Mouse (Mus musculus): ENCODE measurements around the gene Cyfip2. TPM values are rescaled to one million over a fixed set of nuclear protein-coding genes. Genes with fewer than 3 reads are reported as not detected.
A peak's percentile ranks its signal among the peaks of the same experiment; 100 is the strongest.

The Cyfip2 gene
- polyA plus RNA-seq, 1 experiment: 3.2 TPM

DNA sequence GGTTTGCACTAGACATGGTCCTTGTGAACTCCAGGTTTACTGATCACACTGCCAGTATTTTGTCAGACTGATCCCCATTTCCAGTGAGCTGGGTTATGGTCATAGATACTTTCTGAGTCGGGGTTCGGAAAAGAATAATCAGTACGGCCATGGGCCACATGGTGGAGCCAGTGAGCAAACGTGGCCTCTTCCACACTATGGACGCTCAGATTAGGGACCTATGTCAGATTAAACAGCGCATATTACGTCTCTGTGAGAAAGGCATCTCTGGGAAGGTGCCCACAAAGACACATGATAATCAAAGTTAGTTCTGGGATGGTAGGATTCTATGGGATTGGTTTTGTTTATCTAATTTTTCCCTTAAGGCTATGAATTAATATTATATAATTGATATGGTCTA, 43.7 kb downstream of the Cyfip2 start:
- H3K36me3 ChIP-seq (replicated peaks; ENCODE audit: low read length): peaks cover 94% of the 10 kb centered on the region
- H3K4me3 ChIP-seq (replicated peaks): no peak overlapping the region
- no peaks in the 10 kb centered on the region for H3K4me1 ChIP-seq
- no peaks in the 10 kb centered on the region for H3K27me3 ChIP-seq (replicated peaks)
- no peaks in the 10 kb centered on the region for H3K9me3 ChIP-seq
- no peak for TF ChIP-seq GATA1 (IDR thresholded peaks at IDR 0.05; ENCODE audit: borderline replicate concordance, low read length)
- no peak for TF ChIP-seq FLI1 (IDR thresholded peaks at IDR 0.05; ENCODE audit: low read length)

DNA sequence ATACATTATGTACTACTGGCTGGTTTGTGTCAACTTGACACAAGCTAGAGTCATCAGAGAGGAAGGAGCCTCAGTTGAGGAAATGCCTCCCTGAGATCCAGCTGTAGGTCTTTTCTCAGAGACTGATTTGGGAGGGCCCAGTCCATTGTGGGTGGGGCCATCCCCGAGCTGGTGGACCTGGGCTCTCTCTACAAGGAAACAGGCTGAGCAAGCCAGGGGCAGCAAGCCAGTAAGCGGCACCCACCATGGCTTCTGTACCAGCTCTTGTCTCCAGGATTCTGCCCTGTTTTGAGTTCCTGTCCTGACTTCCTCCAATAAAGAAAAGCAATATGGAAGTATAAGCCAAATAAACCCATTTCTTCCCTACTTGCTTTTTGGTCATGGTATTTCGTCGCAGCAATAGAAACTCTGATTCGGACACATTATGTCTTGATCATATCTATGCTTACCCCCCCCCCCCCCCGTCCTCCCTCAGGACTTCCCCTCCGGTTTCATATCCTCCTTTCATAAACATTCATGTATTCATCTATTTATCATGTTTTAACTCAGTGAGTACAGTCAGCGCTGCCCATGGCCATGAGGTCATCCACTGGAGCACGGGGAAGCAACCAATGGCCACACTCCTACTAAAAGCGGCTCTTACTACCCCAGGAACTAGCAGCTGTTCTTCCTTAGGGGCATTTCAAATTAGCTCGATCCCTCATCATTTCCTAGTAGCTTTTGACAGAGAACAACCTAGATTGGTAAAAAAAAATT, 47.5 kb downstream of the Cyfip2 start:
- TF ChIP-seq FLI1 (IDR thresholded peaks at IDR 0.05; ENCODE audit: low read length): no peak
- TF ChIP-seq GATA1 (IDR thresholded peaks at IDR 0.05; ENCODE audit: borderline replicate concordance, low read length): no peak
- no peaks in the 10 kb centered on the region for H3K9me3 ChIP-seq
- H3K4me3 ChIP-seq (replicated peaks): no peak overlapping the region
- H3K36me3 ChIP-seq (replicated peaks; ENCODE audit: low read length): peaks cover 90% of the 10 kb centered on the region
- no peaks in the 10 kb centered on the region for H3K27me3 ChIP-seq (replicated peaks)
- H3K4me1 ChIP-seq: no peaks in the 10 kb centered on the region

- H3K9me3 ChIP-seq: no peaks in the 10 kb centered on the region
- no peak overlapping the region for H3K4me3 ChIP-seq (replicated peaks)
- H3K4me1 ChIP-seq: no peaks in the 10 kb centered on the region
- H3K36me3 ChIP-seq (replicated peaks; ENCODE audit: low read length): peaks cover 90% of the 10 kb centered on the region
- no peaks in the 10 kb centered on the region for H3K27me3 ChIP-seq (replicated peaks)
- no peak for TF ChIP-seq GATA1 (IDR thresholded peaks at IDR 0.05; ENCODE audit: borderline replicate concordance, low read length)
- TF ChIP-seq FLI1 (IDR thresholded peaks at IDR 0.05; ENCODE audit: low read length): no peak
Observed at GRCm38 (mm10) chr11:46264584-46264983, 48.1 kb downstream of the Cyfip2 start.

- H3K9me3 ChIP-seq: no peaks in the 10 kb centered on the region
- no peaks in the 10 kb centered on the region for H3K27me3 ChIP-seq (replicated peaks)
- H3K4me1 ChIP-seq: no peaks in the 10 kb centered on the region
- H3K36me3 ChIP-seq (replicated peaks; ENCODE audit: low read length): peaks cover 92% of the 10 kb centered on the region
- peak overlapping the region; percentile 1 for H3K4me3 ChIP-seq (replicated peaks)
- no peak for TF ChIP-seq GATA1 (IDR thresholded peaks at IDR 0.05; ENCODE audit: borderline replicate concordance, low read length)
- no peak for TF ChIP-seq FLI1 (IDR thresholded peaks at IDR 0.05; ENCODE audit: low read length)
Observed at GRCm38 (mm10) chr11:46263291-46263690, 49.4 kb downstream of the Cyfip2 start.

- TF ChIP-seq GATA1 (IDR thresholded peaks at IDR 0.05; ENCODE audit: borderline replicate concordance, low read length): no peak
- H3K4me3 ChIP-seq (replicated peaks): no peak overlapping the region
- peaks cover 92% of the 10 kb centered on the region for H3K36me3 ChIP-seq (replicated peaks; ENCODE audit: low read length)
- H3K9me3 ChIP-seq: peaks cover 1% of the 10 kb centered on the region; the same call in 1 of the 2 replicates
- H3K4me1 ChIP-seq: no peaks in the 10 kb centered on the region
- no peaks in the 10 kb centered on the region for H3K27me3 ChIP-seq (replicated peaks)
Observed at GRCm38 (mm10) chr11:46262854-46263253, 49.8 kb downstream of the Cyfip2 start.

- Histone ChIP-seq H3K27me3 (replicated peaks) (no peaks in the 10 kb centered on the region), H3K4me1 (0 out of 2 replicates have a peak, but pooled peaks cover 5% of the 10 kb centered on the region), H3K4me3 (replicated peaks) (no peak overlapping the region), H3K36me3 (replicated peaks; ENCODE audit: low read length) (peaks cover 92% of the 10 kb centered on the region), H3K9me3 (peaks cover 11% of the 10 kb centered on the region)
- TF ChIP-seq GATA1 (IDR thresholded peaks at IDR 0.05; ENCODE audit: borderline replicate concordance, low read length) (no peak), FLI1 (IDR thresholded peaks at IDR 0.05; ENCODE audit: low read length) (no peak)
Observed at GRCm38 (mm10) chr11:46258749-46259148, 53.9 kb downstream of the Cyfip2 start.

DNA sequence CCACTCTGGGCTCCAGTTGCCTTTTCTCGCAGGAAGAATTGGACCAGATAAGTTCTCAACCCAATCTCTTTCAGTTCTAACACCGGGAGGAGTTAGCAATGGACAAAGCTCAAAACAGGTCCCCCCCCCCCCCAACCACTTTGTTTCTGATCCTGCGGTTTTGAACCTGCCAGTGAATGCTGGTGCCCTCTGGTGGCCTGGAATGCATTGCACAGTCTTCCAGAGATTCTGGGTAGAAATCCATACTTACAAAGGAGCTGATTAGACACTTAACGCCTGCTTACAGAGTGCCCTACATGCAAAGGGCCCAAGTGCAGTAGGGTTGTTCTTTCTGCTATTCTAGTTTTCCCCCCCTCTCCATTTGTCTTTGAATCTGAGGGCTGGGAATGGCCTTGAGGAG, 54.5 kb downstream of the Cyfip2 start:
- Histone ChIP-seq H3K27me3 (replicated peaks) (no peaks in the 10 kb centered on the region), H3K36me3 (replicated peaks; ENCODE audit: low read length) (peaks cover 92% of the 10 kb centered on the region), H3K4me3 (replicated peaks) (no peak overlapping the region), H3K9me3 (peaks cover 11% of the 10 kb centered on the region), H3K4me1 (0 out of 2 replicates have a peak, but pooled peaks cover 5% of the 10 kb centered on the region)
- TF ChIP-seq GATA1 (IDR thresholded peaks at IDR 0.05; ENCODE audit: borderline replicate concordance, low read length) (no peak), FLI1 (IDR thresholded peaks at IDR 0.05; ENCODE audit: low read length) (no peak)

- TF ChIP-seq GATA1 (IDR thresholded peaks at IDR 0.05; ENCODE audit: borderline replicate concordance, low read length) (no peak), FLI1 (IDR thresholded peaks at IDR 0.05; ENCODE audit: low read length) (no peak)
- Histone ChIP-seq H3K27me3 (replicated peaks) (no peaks in the 10 kb centered on the region), H3K4me3 (replicated peaks) (no peak overlapping the region), H3K9me3 (peaks cover 11% of the 10 kb centered on the region), H3K4me1 (0 out of 2 replicates have a peak, but pooled peaks cover 5% of the 10 kb centered on the region), H3K36me3 (replicated peaks; ENCODE audit: low read length) (peaks cover 94% of the 10 kb centered on the region)
Observed at GRCm38 (mm10) chr11:46255291-46255690, 57.4 kb downstream of the Cyfip2 start.

DNA sequence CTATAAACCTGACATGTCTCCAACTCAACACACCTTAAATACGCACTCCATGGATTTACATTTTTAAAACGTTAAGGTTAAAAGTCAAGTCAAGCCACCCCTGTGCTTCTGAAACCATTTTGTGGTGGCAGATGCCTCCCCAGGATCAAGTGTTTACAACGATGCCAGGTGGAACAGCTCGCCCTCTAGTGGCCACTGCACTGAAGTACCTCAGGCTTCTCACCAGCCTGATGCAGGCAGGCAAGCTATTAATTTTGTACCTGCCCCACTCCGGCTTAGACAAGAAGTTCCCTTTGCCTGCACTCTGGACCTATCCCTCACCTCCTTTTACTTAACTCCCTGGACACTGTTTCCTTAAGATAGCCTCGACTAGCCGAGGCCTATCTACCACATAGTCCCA, 60.7 kb downstream of the Cyfip2 start:
- H3K9me3 ChIP-seq: peaks cover 3% of the 10 kb centered on the region; the same call in 1 of the 2 replicates
- no peak for TF ChIP-seq GATA1 (IDR thresholded peaks at IDR 0.05; ENCODE audit: borderline replicate concordance, low read length)
- TF ChIP-seq FLI1 (IDR thresholded peaks at IDR 0.05; ENCODE audit: low read length): no peak
- H3K4me3 ChIP-seq (replicated peaks): no peak overlapping the region
- 0 out of 2 replicates have a peak, but pooled peaks cover 5% of the 10 kb centered on the region for H3K4me1 ChIP-seq
- H3K27me3 ChIP-seq (replicated peaks): no peaks in the 10 kb centered on the region
- H3K36me3 ChIP-seq (replicated peaks; ENCODE audit: low read length): peaks cover 94% of the 10 kb centered on the region

GRCm38 (mm10) chr11:46248352-46248751, 64.3 kb downstream of the Cyfip2 start:
- Histone ChIP-seq H3K4me1 (no peaks in the 10 kb centered on the region), H3K36me3 (replicated peaks; ENCODE audit: low read length) (peaks cover 90% of the 10 kb centered on the region), H3K4me3 (replicated peaks) (no peak overlapping the region), H3K9me3 (no peaks in the 10 kb centered on the region), H3K27me3 (replicated peaks) (no peaks in the 10 kb centered on the region)
- TF ChIP-seq GATA1 (IDR thresholded peaks at IDR 0.05; ENCODE audit: borderline replicate concordance, low read length): no peak
- no peak for TF ChIP-seq FLI1 (IDR thresholded peaks at IDR 0.05; ENCODE audit: low read length)
